Mouse (Mus musculus): ENCODE measurements around the gene Rab11fip2.

The Rab11fip2 gene

DNA sequence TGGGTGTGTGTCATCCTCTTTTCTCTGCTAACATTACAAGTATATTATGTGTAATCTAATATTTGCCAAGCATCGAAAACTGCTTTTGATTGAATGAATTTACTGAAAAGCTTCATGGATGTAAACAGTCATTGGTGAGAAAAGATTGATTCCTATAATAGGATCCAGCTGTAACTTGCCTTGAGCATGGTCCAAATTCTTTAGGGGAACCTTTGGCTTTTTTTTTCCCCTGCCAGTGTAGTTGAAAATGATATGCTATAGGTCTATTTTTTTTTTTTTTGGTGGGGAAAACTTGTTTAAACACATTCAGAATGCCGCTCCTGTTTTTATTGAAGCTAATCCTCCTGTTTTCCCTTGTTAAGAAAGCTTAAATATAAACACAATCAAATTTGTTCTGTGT is 55.6 kb downstream of the Rab11fip2 start:
- TF ChIP-seq CTCF (conservative IDR thresholded peaks at IDR 0.05; ENCODE audit: low read length) = no peak
- TF ChIP-seq NANOG (IDR thresholded peaks at IDR 0.05; ENCODE audit: borderline replicate concordance, low read length) = no peak
- TF ChIP-seq POU5F1 (IDR thresholded peaks at IDR 0.05; ENCODE audit: borderline replicate concordance, low read length) = no peak
- Histone ChIP-seq H3K9me3 (ENCODE audit: low read length) (no peaks in the 10 kb centered on the region), H3K36me3 (ENCODE audit: insufficient read depth, low read length) (no peaks in the 10 kb centered on the region), H3K4me3 (replicated peaks; ENCODE audit: low read length) (no peak overlapping the region), H3K4me1 (replicated peaks; ENCODE audit: low read depth, low read length) (no peaks in the 10 kb centered on the region), H3K27me3 (ENCODE audit: insufficient read depth, low read length) (no peaks in the 10 kb centered on the region)

DNA sequence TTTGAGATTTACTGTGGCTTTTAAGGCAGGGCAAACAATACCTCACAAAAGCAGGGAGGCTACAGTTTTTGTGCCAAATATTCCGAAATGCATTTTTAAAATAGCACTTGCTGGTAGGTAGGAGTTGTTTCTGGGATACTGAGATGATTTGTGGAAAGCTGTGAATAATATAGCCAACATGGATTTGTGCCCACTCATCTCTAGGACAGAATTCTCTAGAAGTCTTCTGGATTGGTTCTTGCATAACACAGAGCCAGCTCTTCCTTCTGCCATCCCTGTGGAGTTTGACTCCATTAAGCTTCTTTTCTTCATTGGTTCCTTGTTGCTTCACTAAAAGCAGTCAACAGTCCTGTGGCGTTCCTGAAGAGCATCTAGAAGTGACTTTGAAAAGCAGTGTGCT is 58.2 kb downstream of the Rab11fip2 start:
- no peaks in the 10 kb centered on the region for H3K4me1 ChIP-seq (replicated peaks; ENCODE audit: low read depth, low read length)
- H3K27me3 ChIP-seq (ENCODE audit: insufficient read depth, low read length) = no peaks in the 10 kb centered on the region
- H3K9me3 ChIP-seq (ENCODE audit: low read length) = no peaks in the 10 kb centered on the region
- no peak for TF ChIP-seq POU5F1 (IDR thresholded peaks at IDR 0.05; ENCODE audit: borderline replicate concordance, low read length)
- no peak for TF ChIP-seq NANOG (IDR thresholded peaks at IDR 0.05; ENCODE audit: borderline replicate concordance, low read length)
- no peak for TF ChIP-seq CTCF (conservative IDR thresholded peaks at IDR 0.05; ENCODE audit: low read length)
- no peak overlapping the region for H3K4me3 ChIP-seq (replicated peaks; ENCODE audit: low read length)
- no peaks in the 10 kb centered on the region for H3K36me3 ChIP-seq (ENCODE audit: insufficient read depth, low read length)

DNA sequence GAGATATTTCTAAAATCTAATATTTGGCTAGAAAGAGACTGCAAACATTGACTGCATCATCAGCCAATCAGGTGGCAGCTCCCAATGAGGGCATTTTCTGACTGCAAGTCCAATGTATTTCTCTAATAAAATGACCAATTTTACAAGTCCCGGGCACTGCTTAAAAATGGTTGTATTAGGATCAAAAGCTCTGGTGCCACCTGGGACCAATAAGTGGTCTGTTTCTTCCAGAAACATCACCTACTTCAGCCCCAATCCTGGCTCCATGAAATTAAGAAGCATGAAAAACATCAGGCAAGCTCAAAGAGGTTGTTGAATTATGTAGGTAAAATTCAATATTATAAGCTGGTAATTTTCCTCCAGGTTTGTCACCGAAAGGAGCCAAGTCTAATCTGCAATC is 66.2 kb downstream of the Rab11fip2 start:
- TF ChIP-seq NANOG (IDR thresholded peaks at IDR 0.05; ENCODE audit: borderline replicate concordance, low read length) (no peak), POU5F1 (IDR thresholded peaks at IDR 0.05; ENCODE audit: borderline replicate concordance, low read length) (no peak), CTCF (conservative IDR thresholded peaks at IDR 0.05; ENCODE audit: low read length) (no peak)
- Histone ChIP-seq H3K27me3 (ENCODE audit: insufficient read depth, low read length) (no peaks in the 10 kb centered on the region), H3K4me1 (replicated peaks; ENCODE audit: low read depth, low read length) (no peaks in the 10 kb centered on the region), H3K36me3 (ENCODE audit: insufficient read depth, low read length) (no peaks in the 10 kb centered on the region), H3K4me3 (replicated peaks; ENCODE audit: low read length) (no peak overlapping the region), H3K9me3 (ENCODE audit: low read length) (no peaks in the 10 kb centered on the region)

DNA sequence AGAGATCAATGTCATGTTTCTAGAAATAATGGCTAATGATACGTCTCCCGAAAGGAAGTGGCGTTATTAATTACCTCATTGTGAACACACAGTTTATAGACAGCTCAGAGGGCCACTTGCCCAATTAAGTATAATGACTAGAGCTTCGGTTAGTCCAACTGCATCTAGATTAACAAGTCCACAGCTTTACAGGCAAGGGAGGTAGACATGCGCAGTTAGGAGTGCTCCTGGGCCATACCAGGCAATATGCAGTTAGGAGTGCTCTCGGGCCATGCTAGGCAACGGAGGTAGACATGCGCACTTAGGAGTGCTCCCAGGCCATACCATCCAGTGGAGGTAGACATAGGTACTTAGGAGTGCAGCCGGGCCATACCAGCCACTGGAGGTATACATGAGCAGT is 76.8 kb downstream of the Rab11fip2 start:
- no peak for TF ChIP-seq CTCF (conservative IDR thresholded peaks at IDR 0.05; ENCODE audit: low read length)
- TF ChIP-seq NANOG (IDR thresholded peaks at IDR 0.05; ENCODE audit: borderline replicate concordance, low read length) = no peak
- TF ChIP-seq POU5F1 (IDR thresholded peaks at IDR 0.05; ENCODE audit: borderline replicate concordance, low read length) = no peak
- no peaks in the 10 kb centered on the region for H3K9me3 ChIP-seq (ENCODE audit: low read length)
- no peaks in the 10 kb centered on the region for H3K4me1 ChIP-seq (replicated peaks; ENCODE audit: low read depth, low read length)
- no peaks in the 10 kb centered on the region for H3K36me3 ChIP-seq (ENCODE audit: insufficient read depth, low read length)
- no peaks in the 10 kb centered on the region for H3K27me3 ChIP-seq (ENCODE audit: insufficient read depth, low read length)
- no peak overlapping the region for H3K4me3 ChIP-seq (replicated peaks; ENCODE audit: low read length)

DNA sequence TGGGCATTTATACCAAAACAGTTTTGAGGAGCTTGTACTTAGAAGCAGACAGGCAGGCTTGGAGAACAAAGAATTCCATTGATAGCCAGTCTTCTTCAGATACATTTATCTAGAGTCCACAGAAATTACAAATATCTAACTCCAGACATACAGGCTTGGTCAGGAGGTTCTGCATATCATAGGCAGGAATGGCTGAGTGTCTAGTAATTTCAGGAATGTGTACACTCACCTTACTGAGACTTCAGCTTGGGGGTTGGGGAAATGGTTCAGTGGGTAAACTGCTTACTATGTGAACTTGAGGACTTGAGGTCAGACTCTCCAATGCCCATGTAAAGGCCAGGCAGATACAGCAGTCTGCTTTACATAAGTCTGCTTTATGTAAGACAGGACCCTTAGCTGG is 81.0 kb downstream of the Rab11fip2 start:
- Histone ChIP-seq H3K9me3 (ENCODE audit: low read length) (no peaks in the 10 kb centered on the region), H3K27me3 (ENCODE audit: insufficient read depth, low read length) (no peaks in the 10 kb centered on the region), H3K4me3 (replicated peaks; ENCODE audit: low read length) (no peak overlapping the region), H3K36me3 (ENCODE audit: insufficient read depth, low read length) (no peaks in the 10 kb centered on the region), H3K4me1 (replicated peaks; ENCODE audit: low read depth, low read length) (no peaks in the 10 kb centered on the region)
- TF ChIP-seq POU5F1 (IDR thresholded peaks at IDR 0.05; ENCODE audit: borderline replicate concordance, low read length) = no peak
- no peak for TF ChIP-seq CTCF (conservative IDR thresholded peaks at IDR 0.05; ENCODE audit: low read length)
- TF ChIP-seq NANOG (IDR thresholded peaks at IDR 0.05; ENCODE audit: borderline replicate concordance, low read length) = no peak

DNA sequence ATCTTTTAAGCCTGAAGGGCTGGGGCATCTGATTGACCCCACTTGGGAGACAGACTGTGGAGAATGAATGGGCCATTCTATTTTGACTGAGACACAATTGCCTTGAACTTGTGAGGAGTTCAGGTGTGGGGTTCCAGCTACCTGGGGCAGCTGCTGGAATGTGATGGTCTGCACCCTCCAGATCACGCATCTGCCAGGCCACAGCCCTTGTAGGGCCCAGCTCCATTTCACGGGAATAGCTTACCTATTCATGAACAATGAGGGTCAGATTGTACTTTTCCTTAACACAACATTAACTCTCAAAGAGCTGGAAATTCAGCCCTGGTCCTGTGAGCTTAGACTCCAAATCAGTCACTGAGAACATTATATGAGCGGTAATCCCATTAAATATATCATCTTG is 82.7 kb downstream of the Rab11fip2 start:
- TF ChIP-seq NANOG (IDR thresholded peaks at IDR 0.05; ENCODE audit: borderline replicate concordance, low read length) = no peak
- no peak for TF ChIP-seq POU5F1 (IDR thresholded peaks at IDR 0.05; ENCODE audit: borderline replicate concordance, low read length)
- TF ChIP-seq CTCF (conservative IDR thresholded peaks at IDR 0.05; ENCODE audit: low read length) = no peak
- Histone ChIP-seq H3K4me1 (replicated peaks; ENCODE audit: low read depth, low read length) (no peaks in the 10 kb centered on the region), H3K27me3 (ENCODE audit: insufficient read depth, low read length) (no peaks in the 10 kb centered on the region; the same call in 1 of the 2 replicates), H3K36me3 (ENCODE audit: insufficient read depth, low read length) (no peaks in the 10 kb centered on the region), H3K9me3 (ENCODE audit: low read length) (no peaks in the 10 kb centered on the region), H3K4me3 (replicated peaks; ENCODE audit: low read length) (no peak overlapping the region)

DNA sequence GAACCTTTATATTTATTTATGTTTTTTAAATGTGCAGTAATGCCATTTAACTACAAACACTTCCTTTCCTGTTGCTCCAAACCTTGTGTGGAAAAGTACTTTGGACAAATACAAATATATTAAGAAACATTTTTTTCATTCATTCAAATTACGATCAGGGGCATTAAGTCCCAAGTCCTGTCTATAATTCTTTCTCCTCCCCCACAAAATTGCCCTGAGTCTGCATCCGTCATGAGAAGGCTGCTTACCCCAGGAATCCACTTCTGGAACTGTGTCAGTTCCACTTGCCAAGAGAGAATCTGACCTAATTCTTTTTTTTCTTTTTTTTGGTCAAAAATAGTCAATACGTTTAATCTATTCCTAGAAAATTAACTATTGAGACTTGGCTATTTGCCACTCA is 90.4 kb downstream of the Rab11fip2 start:
- H3K9me3 ChIP-seq (ENCODE audit: low read length) = no peaks in the 10 kb centered on the region
- no peaks in the 10 kb centered on the region; the same call in 1 of the 2 replicates for H3K27me3 ChIP-seq (ENCODE audit: insufficient read depth, low read length)
- H3K4me3 ChIP-seq (replicated peaks; ENCODE audit: low read length) = no peak overlapping the region
- TF ChIP-seq POU5F1 (IDR thresholded peaks at IDR 0.05; ENCODE audit: borderline replicate concordance, low read length) (no peak), CTCF (conservative IDR thresholded peaks at IDR 0.05; ENCODE audit: low read length) (no peak), NANOG (IDR thresholded peaks at IDR 0.05; ENCODE audit: borderline replicate concordance, low read length) (no peak)
- H3K36me3 ChIP-seq (ENCODE audit: insufficient read depth, low read length) = no peaks in the 10 kb centered on the region
- no peaks in the 10 kb centered on the region for H3K4me1 ChIP-seq (replicated peaks; ENCODE audit: low read depth, low read length)

Data from E14TG2a.4 (cell line).